Mouse (Mus musculus): ENCODE data around the gene Gm17124. TPM values are rescaled to one million over a fixed set of nuclear protein-coding genes. Genes with fewer than 3 reads are reported as not detected.
"Not testable (repeated sequence)": the region's sequence is repeated elsewhere in the genome, so short reads cannot be mapped to it uniquely, and the experiment has no call there.

Gene Gm17124
- polyA plus RNA-seq (2015; fragmentation: Nextera tagmentation; extraction: Ambion mirVana), result not detected in 2 replicates

DNA sequence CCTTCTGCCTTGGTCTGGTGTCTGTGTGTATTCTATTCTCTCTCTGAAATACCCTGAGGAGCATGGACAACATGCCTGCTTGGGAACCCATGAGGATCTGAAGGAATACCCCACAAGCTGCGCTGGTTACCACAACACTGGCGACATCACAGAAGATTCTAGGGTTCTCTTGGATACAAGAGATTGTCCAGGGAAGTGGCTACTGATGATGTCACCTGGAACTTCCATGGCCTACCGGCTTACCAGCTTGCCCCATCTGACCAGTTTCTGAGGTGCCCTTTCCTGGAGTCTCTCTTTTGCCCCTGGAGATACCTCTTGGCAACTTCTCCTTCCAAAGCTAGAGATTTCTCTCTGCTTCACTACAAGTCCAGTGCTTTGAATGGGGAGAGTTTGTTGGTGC lies at the start of gene Gm17124:
Gene Gm17124 (minus strand): TSS at position 101 of the 400 bp plus-strand sequence.
- not testable (repeated sequence) for H3K36me3 ChIP-seq (ENCODE audit: control insufficient read depth, insufficient read depth, low read length); H3K4me3 ChIP-seq (ENCODE audit: low read depth, low read length); H3K9me3 ChIP-seq (ENCODE audit: control insufficient read depth, low read length); H3K4me2 ChIP-seq (replicated peaks; ENCODE audit: low read depth); H3K27me3 ChIP-seq (ENCODE audit: control insufficient read depth, insufficient read depth, low read length); ATAC-seq (ENCODE audit: low FRiP score, low TSS enrichment); H3K27ac ChIP-seq (replicated peaks); DNase-seq (ENCODE audit: low spot score); H3K9ac ChIP-seq (ENCODE audit: low read length); H3K4me1 ChIP-seq (replicated peaks; ENCODE audit: control insufficient read depth, insufficient read depth)
- WGBS, result no CpG with 5 or more reads among the region's 3 CpGs

DNA sequence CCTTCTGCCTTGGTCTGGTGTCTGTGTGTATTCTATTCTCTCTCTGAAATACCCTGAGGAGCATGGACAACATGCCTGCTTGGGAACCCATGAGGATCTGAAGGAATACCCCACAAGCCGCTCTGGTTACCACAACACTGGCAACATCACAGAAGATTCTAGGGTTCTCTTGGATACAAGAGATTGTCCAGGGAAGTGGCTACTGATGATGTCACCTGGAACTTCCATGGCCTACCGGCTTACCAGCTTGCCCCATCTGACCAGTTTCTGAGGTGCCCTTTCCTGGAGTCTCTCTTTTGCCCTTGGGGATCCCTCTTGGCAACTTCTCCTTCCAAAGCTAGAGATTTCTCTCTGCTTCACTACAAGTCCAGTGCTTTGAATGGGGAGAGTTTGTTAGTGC lies 42.1 kb upstream of the Gm17124 start, which contains the start of gene Gm3633:
Gene Gm3633 (minus strand): TSS at position 101 of the 400 bp plus-strand sequence.
- not testable (repeated sequence) for DNase-seq (ENCODE audit: low spot score); H3K4me2 ChIP-seq (replicated peaks; ENCODE audit: low read depth); H3K27me3 ChIP-seq (ENCODE audit: control insufficient read depth, insufficient read depth, low read length); H3K4me3 ChIP-seq (ENCODE audit: low read depth, low read length); H3K36me3 ChIP-seq (ENCODE audit: control insufficient read depth, insufficient read depth, low read length); H3K9ac ChIP-seq (ENCODE audit: low read length); H3K27ac ChIP-seq (replicated peaks); ATAC-seq (ENCODE audit: low FRiP score, low TSS enrichment); H3K4me1 ChIP-seq (replicated peaks; ENCODE audit: control insufficient read depth, insufficient read depth); H3K9me3 ChIP-seq (ENCODE audit: control insufficient read depth, low read length)
- WGBS, result no CpG with 5 or more reads among the region's 2 CpGs

Small RNA genes lying within 50 kb of the gene (microRNA-seq; reads per million reads assigned to microRNA genes)
- gene Gm23620, result not detected
- not detected for gene Gm25228

Other genes starting within 250 kb of the Gm17124 start
- not detected in 2 replicates for gene Gm8005, start 160.2 kb downstream of the Gm17124 start, polyA plus RNA-seq (2015; fragmentation: Nextera tagmentation; extraction: Ambion mirVana)
- not detected in 2 replicates for gene Gm8011, start 136.0 kb downstream of the Gm17124 start, polyA plus RNA-seq (2015; fragmentation: Nextera tagmentation; extraction: Ambion mirVana)
- not detected in 2 replicates for gene Gm8020, start 97.5 kb downstream of the Gm17124 start, polyA plus RNA-seq (2015; fragmentation: Nextera tagmentation; extraction: Ambion mirVana)
- gene Gm8024, start 75.6 kb downstream of the Gm17124 start, polyA plus RNA-seq (2015; fragmentation: Nextera tagmentation; extraction: Ambion mirVana), result not detected in 2 replicates
- not detected in 2 replicates for gene Gm3633, start 42.0 kb upstream of the Gm17124 start, polyA plus RNA-seq (2015; fragmentation: Nextera tagmentation; extraction: Ambion mirVana)
- not detected in 2 replicates for gene Gm10378, start 56.1 kb upstream of the Gm17124 start, polyA plus RNA-seq (2015; fragmentation: Nextera tagmentation; extraction: Ambion mirVana)
- not detected in 2 replicates for gene Gm3015, start 168.9 kb upstream of the Gm17124 start, polyA plus RNA-seq (2015; fragmentation: Nextera tagmentation; extraction: Ambion mirVana)
- not detected in 2 replicates for gene Gm10377, start 198.1 kb upstream of the Gm17124 start, polyA plus RNA-seq (2015; fragmentation: Nextera tagmentation; extraction: Ambion mirVana)